Mouse (Mus musculus) G1E (cell line): ENCODE data around the gene Dctn3.

Experiments used
- CTCF ChIP-seq: IDR thresholded peaks from 2 replicates; pipeline ENCODE4 v1.5.1; 2012; ENCODE audit warnings: low read depth, low read length, inconsistent platforms, mixed read lengths
- GATA1 ChIP-seq: IDR thresholded peaks from 2 replicates; pipeline ENCODE4 v1.6.1; 2012; ENCODE audit warnings: borderline replicate concordance, low read length, inconsistent platforms, mixed read lengths

- TF ChIP-seq CTCF (no peak), GATA1 (no peak)
Observed at GRCm38 (mm10) chr4:41679291-41679690, 43.7 kb downstream of the Dctn3 start.
